Mouse (Mus musculus) stomach, postnatal 0 days (tissue): ENCODE data around the gene Nfkb2. TPM values are rescaled to one million over a fixed set of nuclear protein-coding genes. Genes with fewer than 3 reads are reported as not detected.

Experiments
- ATAC-seq: fragments of 200-750 bp; cut with Nextera tagmentation; 2 replicates; pipeline ENCODE4 v1.8.0; 2017; ENCODE audit not compliant: low FRiP score, low TSS enrichment
- DNase-seq: peaks from one replicate; pipeline ENCODE4 v3.0.0-alpha.2; 2016; ENCODE audit warnings: low spot score
- H3K27ac ChIP-seq: fragments of 300-500 bp; sonication (generic); replicated peaks from 2 replicates; pipeline ENCODE4 v1.5.1; 2014; ENCODE audit warnings: mild to moderate bottlenecking, control low read depth
- H3K27me3 ChIP-seq: fragments of 300-500 bp; sonication (generic); 2 replicates; pipeline ENCODE4 v1.6.1; 2014; ENCODE audit warnings: low read length; ENCODE audit not compliant: control insufficient read depth, insufficient read depth
- H3K36me3 ChIP-seq: fragments of 300-500 bp; sonication (generic); 2 replicates; pipeline ENCODE4 v1.6.1; 2014; ENCODE audit warnings: low read length, mixed read lengths; ENCODE audit not compliant: control insufficient read depth, insufficient read depth
- H3K4me1 ChIP-seq: fragments of 300-500 bp; sonication (generic); replicated peaks from 2 replicates; pipeline ENCODE4 v1.6.1; 2014; ENCODE audit warnings: antibody characterized with exemption; ENCODE audit not compliant: control insufficient read depth, insufficient read depth
- H3K4me2 ChIP-seq: fragments of 300-500 bp; sonication (generic); replicated peaks from 2 replicates; pipeline ENCODE4 v1.6.1; 2014; ENCODE audit warnings: low read depth, mild to moderate bottlenecking, control low read depth, moderate library complexity
- H3K4me3 ChIP-seq: fragments of 300-500 bp; sonication (generic); 2 replicates; pipeline ENCODE4 v1.5.1; 2014; ENCODE audit warnings: low read depth, low read length, control low read depth
- H3K9ac ChIP-seq: fragments of 300-500 bp; sonication (generic); 2 replicates; pipeline ENCODE4 v1.6.1; 2014; ENCODE audit warnings: mild to moderate bottlenecking, low read length, control low read depth, mixed read lengths
- H3K9me3 ChIP-seq: fragments of 300-500 bp; sonication (generic); 2 replicates; pipeline ENCODE4 v1.6.1; 2016; ENCODE audit warnings: low read length; ENCODE audit not compliant: control insufficient read depth
- CTCF ChIP-seq: IDR thresholded peaks from 2 replicates; pipeline ENCODE4 v1.5.1; 2016; ENCODE audit warnings: antibody characterized with exemption, low read depth, mild to moderate bottlenecking, moderate library complexity
- EP300 ChIP-seq: optimal IDR thresholded peaks from 2 replicates; pipeline ENCODE3; 2016; ENCODE audit warnings: antibody characterized with exemption
- WGBS: fragments of 180-500 bp; shearing (Covaris S2); extraction: QIAGEN DNeasy Blood & Tissue Kit; methylation state at CpG from one replicate; pipeline ENCODE4 v1.1.7; 2014; 5-methylcytosine and 5-hydroxymethylcytosine counted together
- polyA plus RNA-seq: library from polyadenylated mRNA; unstranded; fragments of >200 nt; fragmentation: Nextera tagmentation; extraction: Ambion mirVana; gene quantifications from 2 replicates; pipeline ENCODE4 v1.2.1, GENCODE M21; 2015

Nfkb2 gene
- polyA plus RNA-seq, 1 experiment from 2014 or later = 11.4 TPM

GRCm38 (mm10) chr19:46302551-46302950 lies 1.6 kb upstream of the Nfkb2 start:
- no peaks in the 10 kb centered on the region; the same call in 1 of the 2 replicates for H3K4me1 ChIP-seq
- TF ChIP-seq CTCF (no peak), EP300 (no peak)
- H3K4me3 ChIP-seq = no peak overlapping the region
- no peaks in the 10 kb centered on the region for H3K27me3 ChIP-seq
- no peak for DNase-seq
- 94% methylated on average over 4 of the region's 4 CpGs for WGBS
- H3K4me2 ChIP-seq = no peak overlapping the region
- no peaks in the 10 kb centered on the region for H3K9me3 ChIP-seq
- ATAC-seq = no peak
- no peak overlapping the region for H3K9ac ChIP-seq
- H3K27ac ChIP-seq = no peak overlapping the region
- H3K36me3 ChIP-seq = peaks cover 3% of the 10 kb centered on the region; the same call in 1 of the 2 replicates

DNA sequence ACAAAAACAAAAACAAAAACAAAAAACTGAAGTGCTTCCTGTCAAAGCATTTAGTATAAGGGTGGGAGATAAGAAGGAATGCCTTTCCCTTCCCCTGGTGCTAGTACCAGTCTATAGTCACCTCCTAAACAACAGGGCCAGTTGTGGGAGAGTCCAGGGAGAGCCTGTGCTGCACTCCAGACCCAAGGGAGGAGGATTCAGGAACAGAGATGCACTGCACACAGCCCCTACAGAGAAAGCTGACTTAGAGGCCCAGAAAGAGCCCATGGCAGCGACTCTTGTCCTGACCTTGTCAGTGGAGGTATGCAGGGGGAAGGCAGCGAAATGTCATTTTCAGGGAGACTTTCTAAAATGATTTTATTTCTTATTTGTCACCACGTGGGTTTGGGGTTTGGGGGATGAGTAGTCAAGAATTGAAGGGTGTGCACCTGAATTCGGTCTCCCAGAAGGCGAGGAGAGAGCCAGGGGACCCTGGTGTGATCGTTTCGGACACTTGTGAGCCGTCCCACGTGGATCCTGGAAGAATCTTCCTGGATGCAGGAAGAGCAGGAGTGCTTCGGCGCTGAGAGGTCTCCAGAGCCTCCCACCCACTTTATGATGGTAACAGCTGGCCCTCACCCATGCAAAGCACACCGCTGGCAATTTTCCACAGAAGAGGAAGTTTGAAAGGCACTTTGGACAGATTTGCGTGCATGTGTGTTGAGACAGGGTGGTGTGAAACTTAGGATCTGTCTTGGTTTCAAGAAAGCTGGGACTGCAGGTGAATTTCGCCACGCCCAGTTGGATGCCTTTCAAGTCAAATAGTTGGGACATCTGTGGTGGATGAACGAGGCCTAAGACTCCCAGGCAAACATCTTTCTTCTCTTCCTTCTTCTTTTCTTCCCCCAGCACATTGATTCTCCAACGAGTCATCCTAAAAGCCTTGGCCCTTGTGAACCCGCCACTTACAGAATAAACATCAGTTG lies 587 bp upstream of the Nfkb2 start:
- Histone ChIP-seq H3K36me3 (peaks cover 5% of the 10 kb centered on the region; the same call in 1 of the 2 replicates), H3K4me1 (no peaks in the 10 kb centered on the region; the same call in 1 of the 2 replicates), H3K9ac (peak overlapping the region; percentile 35; the same call in 1 of the 2 replicates), H3K27ac (peak overlapping the region; percentile 90), H3K9me3 (no peaks in the 10 kb centered on the region), H3K4me2 (peak overlapping the region; percentile 97), H3K27me3 (no peaks in the 10 kb centered on the region), H3K4me3 (peak overlapping the region; percentile 79)
- ATAC-seq = no peak
- no peak for TF ChIP-seq CTCF
- no peak for TF ChIP-seq EP300
- DNase-seq = peak; percentile 70
- WGBS = 44% methylated on average over 18 of the region's 18 CpGs

DNA sequence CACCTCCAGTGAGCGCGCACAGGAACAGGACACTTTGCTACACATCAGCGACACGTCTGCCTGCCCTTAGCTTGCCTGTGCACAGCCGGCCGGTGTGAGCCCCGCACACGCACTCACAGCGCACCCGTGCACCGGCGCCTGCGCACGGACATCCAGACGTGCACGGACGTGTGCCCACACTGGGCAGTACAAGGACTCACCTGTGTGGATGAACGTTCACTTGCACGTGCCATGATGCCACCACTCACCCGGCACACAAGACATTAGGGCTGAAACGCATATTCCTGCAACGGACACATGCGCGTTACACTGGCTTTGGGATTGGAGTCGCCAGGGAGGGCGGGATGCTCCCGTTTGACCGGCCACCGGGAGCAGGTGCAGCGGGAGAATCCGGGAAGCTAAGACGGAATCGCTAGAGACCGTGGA lies 801 bp downstream of the Nfkb2 start:
- ATAC-seq (peak; percentile 39), DNase-seq (peak; percentile 63)
- H3K9me3 ChIP-seq = no peaks in the 10 kb centered on the region
- no peaks in the 10 kb centered on the region; the same call in 1 of the 2 replicates for H3K4me1 ChIP-seq
- peak overlapping the region; percentile 79 for H3K4me3 ChIP-seq
- H3K36me3 ChIP-seq = peaks cover 6% of the 10 kb centered on the region; the same call in 1 of the 2 replicates
- peak overlapping the region; percentile 90 for H3K27ac ChIP-seq
- no peak for TF ChIP-seq EP300
- no peak for TF ChIP-seq CTCF
- H3K4me2 ChIP-seq = peak overlapping the region; percentile 97
- no peaks in the 10 kb centered on the region for H3K27me3 ChIP-seq
- peak overlapping the region; percentile 75 for H3K9ac ChIP-seq
- WGBS = under 1% methylated on average over 34 of the region's 34 CpGs

DNA sequence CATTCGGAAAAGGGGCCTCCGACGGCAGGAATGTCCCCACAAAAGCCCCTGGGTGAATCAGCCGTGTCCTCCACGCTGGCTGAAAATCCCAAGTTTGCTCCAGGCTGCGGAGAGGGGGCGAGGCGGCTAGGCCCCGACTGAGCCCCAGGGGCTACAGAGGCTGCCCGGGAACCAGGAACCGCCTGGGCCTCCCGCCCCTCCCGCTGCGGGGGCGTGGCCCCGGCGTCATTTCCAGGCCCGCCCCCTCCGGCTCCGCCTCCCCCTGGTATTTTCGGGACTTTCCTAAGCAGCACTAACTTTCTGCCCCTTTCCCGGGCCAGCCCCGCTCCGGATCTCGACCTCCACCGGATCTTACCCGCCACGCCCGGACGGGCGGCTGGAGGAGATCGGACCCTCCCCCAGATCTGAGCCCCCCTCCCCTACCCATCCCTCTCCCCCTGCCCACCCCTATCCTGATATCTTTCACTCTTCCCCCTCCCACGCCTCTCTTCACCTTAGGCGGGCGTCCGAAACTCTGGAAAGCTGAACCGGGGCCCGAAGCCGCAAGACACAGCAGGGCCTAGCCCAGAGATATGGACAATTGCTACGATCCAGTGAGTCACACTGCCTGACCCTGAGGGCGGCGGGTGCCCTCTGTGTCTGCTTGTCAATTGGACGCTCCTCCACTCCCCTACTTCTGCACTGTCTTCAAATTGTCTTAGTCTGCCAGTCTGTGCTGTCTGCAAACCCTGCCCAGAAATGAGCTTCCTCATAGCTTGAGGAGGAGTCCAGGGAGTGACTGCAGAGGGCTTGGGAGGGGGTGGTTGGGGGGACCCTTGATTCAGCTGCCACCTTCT lies 1.5 kb downstream of the Nfkb2 start:
- H3K9me3 ChIP-seq = no peaks in the 10 kb centered on the region
- no peaks in the 10 kb centered on the region; the same call in 1 of the 2 replicates for H3K4me1 ChIP-seq
- ATAC-seq (peak; percentile 72), DNase-seq (peak; percentile 93)
- peak overlapping the region; percentile 75 for H3K9ac ChIP-seq
- WGBS = under 1% methylated on average over 39 of the region's 43 CpGs
- TF ChIP-seq EP300 = no peak
- TF ChIP-seq CTCF = peak; percentile 5; the same call in 1 of the 2 replicates
- H3K4me3 ChIP-seq = peak overlapping the region; percentile 79
- H3K4me2 ChIP-seq = peak overlapping the region; percentile 97
- no peaks in the 10 kb centered on the region for H3K27me3 ChIP-seq
- peaks cover 12% of the 10 kb centered on the region for H3K36me3 ChIP-seq
- peak overlapping the region; percentile 90 for H3K27ac ChIP-seq

GRCm38 (mm10) chr19:46306268-46306610 lies 2.1 kb downstream of the Nfkb2 start:
- Histone ChIP-seq H3K4me3 (peak overlapping the region; percentile 79), H3K9ac (peak overlapping the region; percentile 75), H3K4me1 (no peaks in the 10 kb centered on the region; the same call in 1 of the 2 replicates), H3K27me3 (no peaks in the 10 kb centered on the region), H3K9me3 (no peaks in the 10 kb centered on the region), H3K4me2 (peak overlapping the region; percentile 97), H3K36me3 (peaks cover 18% of the 10 kb centered on the region), H3K27ac (peak overlapping the region; percentile 90; the same call in 1 of the 2 replicates)
- ATAC-seq = no peak
- no peak for TF ChIP-seq EP300
- no peak for TF ChIP-seq CTCF
- no peak for DNase-seq
- 53% methylated on average over 5 of the region's 5 CpGs for WGBS
